Mouse (Mus musculus) stomach, postnatal 0 days (tissue): ENCODE data around the gene Lmbr1l.

Source experiments
- CTCF ChIP-seq: IDR thresholded peaks from 2 replicates; pipeline ENCODE4 v1.5.1; 2016; ENCODE audit warnings: antibody characterized with exemption, low read depth, mild to moderate bottlenecking, moderate library complexity
- EP300 ChIP-seq: optimal IDR thresholded peaks from 2 replicates; pipeline ENCODE3; 2016; ENCODE audit warnings: antibody characterized with exemption

DNA sequence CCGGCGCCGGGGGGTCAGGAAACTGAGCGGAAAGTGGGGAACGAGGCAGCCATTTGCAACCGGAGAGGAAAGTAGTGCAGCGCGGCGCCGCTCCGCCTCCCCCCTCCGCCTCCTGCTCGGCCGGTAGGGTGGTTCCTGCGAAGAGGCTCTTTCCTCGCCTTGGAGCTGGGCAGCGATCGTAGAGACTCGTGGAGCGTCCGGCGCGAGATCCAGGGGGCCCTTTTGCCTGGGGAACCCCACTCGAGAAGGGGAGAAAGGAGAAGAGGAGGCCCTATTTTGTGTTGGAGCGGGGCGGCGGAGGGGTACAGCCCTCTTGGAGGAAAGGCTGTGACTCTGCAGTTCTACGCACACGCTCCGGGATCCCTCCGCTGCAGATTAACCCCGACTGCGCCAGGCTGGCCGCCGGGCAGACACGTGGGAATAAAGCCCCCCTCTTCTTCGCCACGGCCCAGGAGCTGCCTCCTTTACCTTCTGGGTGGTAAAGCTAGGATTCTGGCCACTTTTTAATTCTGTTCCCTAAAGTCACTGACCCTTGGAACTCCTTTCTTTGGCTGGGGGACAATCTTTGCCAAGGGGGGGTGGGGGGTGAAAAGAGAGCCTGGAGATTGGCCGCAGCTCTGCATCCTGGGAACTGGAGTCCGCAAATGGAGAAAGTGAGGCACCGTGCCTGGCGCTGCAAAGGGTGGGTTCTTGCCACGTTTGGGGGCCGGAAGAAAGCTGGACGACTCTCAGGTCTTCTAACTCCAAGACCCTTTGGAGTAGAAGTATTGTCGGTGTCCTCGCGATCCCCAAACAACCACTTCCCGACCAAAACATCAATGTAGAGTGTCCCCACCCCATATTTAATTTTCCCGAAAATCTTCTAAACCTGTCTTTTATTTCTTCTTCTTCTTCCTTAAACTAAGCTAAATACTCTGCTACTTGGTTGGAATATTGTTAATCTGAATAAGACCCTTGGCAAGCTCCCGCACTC lies 45.8 kb downstream of the Lmbr1l start:
- TF ChIP-seq CTCF (no peak; the same call in 1 of the 2 replicates), EP300 (no peak)
